Mouse (Mus musculus) G1E (cell line): ENCODE results near the gene Syf2. TPM values are rescaled to one million over a fixed set of nuclear protein-coding genes. Genes with fewer than 3 reads are reported as not detected.
A peak's percentile ranks its signal among the peaks of the same experiment; 100 is the strongest.

Experiments used
- ATAC-seq: 2 replicates; pipeline ENCODE4 v1.8.0; 2016; ENCODE audit warnings: mild to moderate bottlenecking; ENCODE audit not compliant: insufficient number of reproducible peaks, poor library complexity, low FRiP score, severe bottlenecking; ENCODE audit errors: extremely low read depth
- DNase-seq: peaks from one replicate; pipeline ENCODE4 v3.0.0; 2012; ENCODE audit warnings: low spot score
- H3K27me3 ChIP-seq: 2 replicates; pipeline ENCODE4 v1.6.1; 2012; ENCODE audit warnings: mild to moderate bottlenecking, low read length, inconsistent platforms; ENCODE audit not compliant: insufficient read depth
- H3K36me3 ChIP-seq: replicated peaks from 2 replicates; pipeline ENCODE3; 2012; ENCODE audit warnings: mild to moderate bottlenecking, inconsistent platforms
- H3K4me1 ChIP-seq: 2 replicates; pipeline ENCODE4 v1.6.1; 2012; ENCODE audit warnings: low read depth, low read length, inconsistent platforms, mixed read lengths; ENCODE audit not compliant: insufficient read depth
- H3K4me3 ChIP-seq: 2 replicates; pipeline ENCODE4 v1.5.1; 2012; ENCODE audit warnings: low read depth, mild to moderate bottlenecking, inconsistent platforms, low read length, moderate library complexity, mixed read lengths
- H3K9me3 ChIP-seq: replicated peaks from 2 replicates; pipeline ENCODE4 v1.6.1; 2012; ENCODE audit warnings: inconsistent platforms
- CTCF ChIP-seq: IDR thresholded peaks from 2 replicates; pipeline ENCODE4 v1.5.1; 2012; ENCODE audit warnings: low read depth, low read length, inconsistent platforms, mixed read lengths
- GATA1 ChIP-seq: IDR thresholded peaks from 2 replicates; pipeline ENCODE4 v1.6.1; 2012; ENCODE audit warnings: borderline replicate concordance, low read length, inconsistent platforms, mixed read lengths
- GATA2 ChIP-seq: IDR thresholded peaks from 2 replicates; pipeline ENCODE4 v1.6.1; 2012; ENCODE audit warnings: low read depth, low read length, inconsistent platforms, borderline replicate concordance
- POLR2AphosphoS5 ChIP-seq: IDR thresholded peaks from 2 replicates; pipeline ENCODE4 v1.6.1; 2012; ENCODE audit warnings: low read depth, low read length, inconsistent platforms; ENCODE audit not compliant: insufficient replicate concordance
- TAL1 ChIP-seq: conservative IDR thresholded peaks from 2 replicates; pipeline ENCODE4 v1.6.1; 2012; ENCODE audit warnings: low read depth, low read length, inconsistent platforms, mixed read lengths
- polyA plus RNA-seq: library from polyadenylated mRNA; stranded (reverse); fragments of >175 nt; gene quantifications from 2 replicates; pipeline ENCODE4 v1.2.3, GENCODE M21; 2012
- total RNA-seq, 2 experiments: library from RNA; stranded (forward) in 1 of 2; stranded (reverse) in 1 of 2; fragments of 200-1000 nt in 1 of 2; fragments of >200 nt in 1 of 2; fragmentation: Nextera tagmentation in 1 of 2; gene quantifications; 2 replicates each; pipeline ENCODE4 v1.2.3; 2014 to 2017

The Syf2 gene
- total and polyA plus RNA-seq, 3 experiments = 48.8 to 187 (median 52.3) TPM

DNA sequence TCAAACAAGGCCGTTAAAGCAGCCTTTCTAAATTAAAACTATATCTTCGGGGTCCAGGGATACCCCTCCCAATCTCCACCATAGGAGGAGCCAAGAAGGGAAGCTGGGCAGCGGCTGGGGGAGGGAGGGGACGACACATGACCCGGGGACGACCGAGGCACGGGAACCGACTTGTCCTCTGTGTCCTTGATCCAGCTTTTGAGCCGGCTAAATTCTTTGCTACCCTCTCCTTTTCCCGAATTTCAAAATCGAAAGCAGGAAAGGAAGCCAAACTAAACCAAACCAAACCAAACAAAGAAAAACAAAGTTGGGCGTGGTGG lies 7.8 kb upstream of the Syf2 start:
- H3K36me3 ChIP-seq = peaks cover 43% of the 10 kb centered on the region
- H3K9me3 ChIP-seq = no peaks in the 10 kb centered on the region
- no peaks in the 10 kb centered on the region for H3K27me3 ChIP-seq
- H3K4me1 ChIP-seq = peaks cover 64% of the 10 kb centered on the region
- ATAC-seq (0 out of 2 replicates have a peak, but pooled peaks have one; percentile 30), DNase-seq (peak; percentile 52)
- TF ChIP-seq CTCF (no peak), TAL1 (no peak)
- H3K4me3 ChIP-seq = peak overlapping the region; percentile 97

DNA sequence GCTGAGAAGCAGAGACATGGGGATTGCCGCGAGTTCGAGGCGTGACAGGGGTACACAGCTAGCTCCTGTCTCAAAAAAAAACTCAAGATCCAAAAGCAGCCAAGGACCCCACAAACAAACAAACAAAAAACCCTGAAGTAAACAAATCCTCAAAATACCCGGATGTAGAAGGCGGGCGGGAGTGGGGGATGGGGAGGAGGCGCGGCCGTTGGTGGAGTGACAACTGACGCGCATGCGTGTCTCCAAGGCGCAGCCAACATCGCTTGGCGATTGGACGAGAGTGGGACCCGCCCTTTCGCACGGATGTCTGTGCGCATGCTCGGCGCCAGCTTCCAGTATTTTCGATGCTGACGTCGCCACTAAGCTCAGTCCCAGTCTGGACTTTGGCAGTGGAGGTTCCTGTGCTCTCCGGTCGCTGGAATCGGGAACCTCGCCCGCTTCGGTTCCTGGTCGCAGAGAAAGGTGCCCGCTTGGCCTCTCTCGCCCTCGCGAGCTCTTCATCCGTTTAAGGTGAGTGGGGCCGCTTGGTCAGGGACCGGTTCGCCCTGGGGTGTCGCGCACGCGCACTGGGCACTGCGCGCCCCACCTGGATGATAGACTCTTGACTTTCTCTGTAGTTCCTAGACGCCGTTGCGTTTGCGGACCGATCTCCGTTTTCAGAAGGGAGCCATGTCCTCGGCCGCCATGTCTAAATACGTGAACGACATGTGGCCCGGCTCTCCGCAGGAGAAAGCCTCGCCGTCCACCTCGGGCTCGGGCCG lies 7.3 kb upstream of the Syf2 start, which contains the start of gene Rsrp1:
Rsrp1 (plus strand) TSS at position 335 of the 761 bp plus-strand sequence.
- Histone ChIP-seq H3K9me3 (no peaks in the 10 kb centered on the region), H3K4me1 (peaks cover 64% of the 10 kb centered on the region), H3K36me3 (peaks cover 48% of the 10 kb centered on the region), H3K4me3 (peak within 1 kb of the TSS; percentile 97), H3K27me3 (no peaks in the 10 kb centered on the region)
- DNase-seq (peak; percentile 85), ATAC-seq (peak; percentile 83)
- TF ChIP-seq CTCF (no peak), GATA2 (no peak), POLR2AphosphoS5 (peak; percentile 95), TAL1 (no peak)

DNA sequence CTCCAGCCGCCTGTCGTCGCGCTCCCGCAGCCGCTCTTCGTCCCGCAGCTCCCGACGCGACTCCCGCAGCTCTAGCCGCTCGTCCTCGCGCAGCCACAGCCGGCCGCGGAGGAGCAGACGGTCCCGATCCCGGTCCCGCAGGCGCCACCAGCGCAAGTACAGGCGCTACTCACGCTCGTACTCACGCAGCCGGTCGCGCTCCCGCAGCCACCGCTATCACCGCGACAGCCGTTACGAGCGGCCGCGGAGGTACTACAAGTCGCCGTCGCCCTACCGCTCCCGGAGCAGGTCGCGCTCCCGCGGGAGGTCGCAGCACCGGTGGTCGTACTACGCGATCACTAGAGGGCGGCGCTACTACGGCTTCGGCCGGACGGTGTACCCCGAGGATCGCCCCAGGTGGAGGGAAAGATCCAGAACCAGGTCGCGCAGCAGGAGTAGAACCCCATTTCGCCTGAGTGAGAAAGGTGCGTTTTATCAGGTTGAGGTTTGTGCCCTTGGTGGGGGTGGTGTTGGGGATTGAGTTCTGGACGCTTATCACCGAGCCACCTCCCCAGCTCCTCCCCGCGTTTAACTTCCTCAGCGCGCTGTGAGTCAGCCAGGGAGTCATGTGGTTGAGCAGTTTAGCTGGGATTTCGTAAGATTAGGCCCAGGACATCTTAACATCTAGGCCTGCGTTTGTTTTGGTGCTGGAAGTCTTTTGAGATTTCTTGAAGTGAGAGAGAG lies 6.5 kb upstream of the Syf2 start:
- no peak for TF ChIP-seq CTCF
- TF ChIP-seq POLR2AphosphoS5 = peak; percentile 85
- TF ChIP-seq GATA1 = no peak
- no peak for TF ChIP-seq TAL1
- DNase-seq = peak; percentile 40
- peaks cover 63% of the 10 kb centered on the region for H3K4me1 ChIP-seq

DNA sequence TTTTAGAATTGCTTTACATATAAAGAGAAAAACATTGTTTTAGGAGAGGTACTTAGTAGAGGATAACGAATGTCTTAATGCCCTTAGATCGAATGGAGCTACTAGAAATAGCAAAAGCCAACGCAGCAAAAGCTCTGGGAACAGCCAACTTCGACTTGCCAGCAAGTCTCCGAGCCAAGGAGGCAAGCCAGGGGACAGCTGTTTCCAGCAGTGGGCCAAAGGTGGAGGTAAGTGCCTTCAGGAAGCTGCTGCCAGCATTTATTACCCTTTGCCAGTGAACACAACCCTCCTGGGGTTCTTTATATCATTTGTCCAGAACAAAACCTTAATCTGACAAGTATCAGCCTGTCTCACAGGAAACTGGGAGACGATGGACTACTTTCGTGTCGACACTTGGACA lies 5.5 kb upstream of the Syf2 start:
- no peaks in the 10 kb centered on the region for H3K27me3 ChIP-seq
- no peak for TF ChIP-seq GATA1
- no peak for TF ChIP-seq GATA2
- TF ChIP-seq TAL1 = no peak
- no peak for TF ChIP-seq POLR2AphosphoS5
- no peak for TF ChIP-seq CTCF
- H3K36me3 ChIP-seq = peaks cover 59% of the 10 kb centered on the region
- ATAC-seq (no peak), DNase-seq (no peak)
- H3K4me3 ChIP-seq = peak overlapping the region; percentile 97
- peaks cover 62% of the 10 kb centered on the region for H3K4me1 ChIP-seq
- H3K9me3 ChIP-seq = no peaks in the 10 kb centered on the region

More for the DNA sequence above, 6.5 kb upstream of the Syf2 start:
- Histone ChIP-seq H3K4me3 (peak overlapping the region; percentile 97), H3K27me3 (no peaks in the 10 kb centered on the region), H3K9me3 (no peaks in the 10 kb centered on the region), H3K36me3 (peaks cover 55% of the 10 kb centered on the region)
- 0 out of 2 replicates have a peak, but pooled peaks have one; percentile 29 for ATAC-seq

DNA sequence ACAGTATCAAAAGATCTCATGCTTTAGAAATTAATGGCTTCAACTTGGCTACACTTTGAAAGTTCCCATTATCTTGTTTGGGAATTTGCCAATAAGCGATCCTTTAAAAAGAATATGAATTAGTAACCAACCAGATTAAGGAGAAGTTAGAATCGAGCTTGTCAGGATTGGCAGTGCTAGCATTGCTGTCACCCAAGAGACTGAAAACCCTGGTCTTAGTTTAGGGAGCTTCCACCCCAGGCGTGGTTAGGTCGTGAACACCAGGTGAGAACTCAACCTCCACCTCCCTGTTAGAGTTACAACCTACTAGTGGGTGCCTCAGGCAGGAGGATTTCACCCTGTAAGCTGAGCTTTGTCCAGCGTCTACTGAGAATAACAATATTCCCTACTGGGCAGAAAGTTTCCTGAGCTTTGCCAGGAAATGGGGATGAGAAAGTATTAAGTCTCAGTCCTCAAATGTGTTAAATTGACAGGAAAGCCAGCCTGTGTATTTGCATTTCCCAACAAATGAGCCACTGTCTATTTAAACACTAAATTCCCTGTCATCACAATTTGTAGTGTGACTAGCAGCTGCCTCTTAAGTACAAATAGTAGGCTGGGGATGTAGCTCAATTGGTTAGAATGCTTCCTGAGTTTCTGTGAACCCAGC lies 2.8 kb upstream of the Syf2 start:
- Histone ChIP-seq H3K4me1 (peaks cover 57% of the 10 kb centered on the region), H3K36me3 (peaks cover 70% of the 10 kb centered on the region)
- no peak for ATAC-seq

DNA sequence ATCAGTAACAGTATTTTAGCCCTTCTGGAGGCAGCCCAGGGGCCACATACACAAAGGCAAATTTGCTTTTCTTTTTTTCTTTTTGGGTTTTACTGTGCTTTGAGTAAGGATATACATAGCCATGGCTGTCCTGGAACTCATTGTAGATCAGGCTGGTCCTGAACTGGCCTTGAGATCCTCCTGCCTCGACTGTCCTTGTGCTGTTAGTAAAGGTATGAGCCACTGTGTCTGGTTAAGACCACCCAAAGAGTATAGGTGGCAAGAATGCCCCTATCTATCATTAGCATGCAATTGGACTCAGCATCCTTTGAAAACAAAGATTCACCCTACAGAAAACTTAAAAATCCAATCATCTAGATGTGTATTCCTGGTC lies 2.2 kb upstream of the Syf2 start:
- H3K27me3 ChIP-seq = no peaks in the 10 kb centered on the region
- TF ChIP-seq POLR2AphosphoS5 (no peak), CTCF (no peak), GATA1 (no peak), TAL1 (no peak), GATA2 (no peak)
- H3K4me1 ChIP-seq = peaks cover 60% of the 10 kb centered on the region
- no peaks in the 10 kb centered on the region for H3K9me3 ChIP-seq
- ATAC-seq (no peak), DNase-seq (no peak)
- no peak overlapping the region for H3K4me3 ChIP-seq
- peaks cover 75% of the 10 kb centered on the region for H3K36me3 ChIP-seq

More for the DNA sequence above, 2.8 kb upstream of the Syf2 start:
- TF ChIP-seq GATA2 = no peak
- TF ChIP-seq TAL1 = no peak
- no peak for TF ChIP-seq CTCF
- no peak for TF ChIP-seq GATA1
- TF ChIP-seq POLR2AphosphoS5 = no peak
- Histone ChIP-seq H3K4me3 (no peak overlapping the region), H3K9me3 (no peaks in the 10 kb centered on the region), H3K27me3 (no peaks in the 10 kb centered on the region)
- DNase-seq = no peak
